Mouse (Mus musculus): ENCODE results near the gene Hdac9. TPM values are rescaled to one million over a fixed set of nuclear protein-coding genes. Genes with fewer than 3 reads are reported as not detected.

The Hdac9 gene
- total RNA-seq, 2 experiments from 2014 or later = 18.7 to 22.5 TPM

GRCm38 (mm10) chr12:34808180-34808579 lies 108.7 kb downstream of the Hdac9 start:
- DNase-seq (ENCODE audit: low spot score in 2 of 2) = no peak

- DNase-seq (ENCODE audit: low spot score in 2 of 2) = no peak
Measured at GRCm38 (mm10) chr12:34806528-34806927, 110.4 kb downstream of the Hdac9 start.

DNA sequence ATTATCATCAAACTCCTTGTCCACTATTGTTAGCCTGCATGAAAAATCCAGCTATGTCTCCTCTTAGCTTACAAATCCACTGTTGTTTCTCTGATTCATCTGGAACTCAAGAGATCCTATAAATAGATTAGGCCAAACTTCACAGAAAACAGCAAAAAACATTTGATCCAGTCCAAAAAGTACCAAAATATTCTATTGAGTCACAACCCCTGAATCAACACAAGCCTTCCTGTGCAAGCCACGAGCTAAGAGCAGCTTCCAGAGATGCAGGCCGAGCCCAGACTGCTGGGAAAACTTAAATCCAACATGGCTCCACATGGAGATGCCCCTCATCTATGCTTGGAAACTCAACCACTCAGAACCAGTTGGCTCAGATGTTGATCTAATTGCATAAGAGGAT lies 113.2 kb downstream of the Hdac9 start:
- DNase-seq (ENCODE audit: low spot score in 2 of 2) = no peak

GRCm38 (mm10) chr12:34802308-34802707 lies 114.6 kb downstream of the Hdac9 start:
- DNase-seq (ENCODE audit: low spot score in 2 of 2) = no peak

DNA sequence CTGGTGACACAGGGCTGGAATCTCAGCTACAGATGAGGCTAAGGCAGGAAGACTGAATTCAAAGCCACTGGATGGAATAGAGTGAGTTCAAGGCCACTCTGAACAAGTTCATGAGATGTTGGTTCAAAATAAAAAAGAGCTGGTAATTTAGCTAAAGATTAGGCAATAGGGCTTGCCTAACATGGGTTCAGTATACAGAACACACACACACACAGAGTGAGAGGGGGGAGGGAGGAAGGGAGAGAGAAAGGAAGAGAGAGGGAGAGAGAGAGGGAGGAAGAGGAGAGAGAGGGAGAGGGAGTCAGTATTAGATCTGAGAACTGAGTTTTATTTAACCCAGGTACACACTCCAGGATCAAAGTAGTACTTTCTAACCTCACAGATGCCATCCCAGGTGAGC lies 115.1 kb downstream of the Hdac9 start:
- DNase-seq (ENCODE audit: low spot score in 2 of 2) = no peak

DNA sequence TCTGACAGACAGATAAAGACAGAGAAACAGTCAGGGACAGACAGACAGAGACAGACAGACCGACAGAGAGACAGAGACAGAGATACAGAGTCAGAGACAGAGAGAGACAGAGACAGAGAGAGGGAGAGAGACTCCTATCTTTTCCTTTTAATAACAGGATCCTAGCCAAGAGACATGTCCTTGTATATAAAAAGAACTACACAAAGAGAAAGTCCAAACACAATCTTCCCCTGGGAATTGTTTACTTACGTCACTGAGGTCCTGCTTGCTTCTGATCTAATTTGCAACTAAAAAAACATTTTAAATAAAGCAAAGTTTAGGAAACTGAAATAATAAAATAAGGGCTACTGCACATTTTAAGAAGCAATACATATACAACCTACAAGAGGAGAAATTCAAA lies 119.5 kb downstream of the Hdac9 start:
- no peak for DNase-seq (ENCODE audit: low spot score in 2 of 2)

DNA sequence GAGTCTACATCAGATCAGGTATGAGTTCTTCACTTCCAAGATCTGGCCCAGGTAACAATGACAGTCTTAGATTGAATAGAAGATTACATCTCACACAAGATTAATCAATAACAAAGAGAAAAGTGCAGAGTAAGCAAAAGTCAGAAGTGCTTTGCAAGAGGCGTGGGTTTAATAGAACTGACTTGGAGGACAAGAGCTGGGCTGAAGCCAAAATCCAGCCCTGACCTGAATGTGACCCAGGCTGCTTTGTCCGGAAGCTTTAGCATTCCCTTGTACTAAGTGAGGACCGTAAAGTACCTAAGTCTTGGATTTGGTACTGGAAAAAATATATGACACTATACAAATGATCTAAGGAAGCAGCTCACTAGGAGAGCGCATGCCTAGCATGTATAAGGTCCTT lies 121.4 kb downstream of the Hdac9 start:
- DNase-seq (ENCODE audit: low spot score in 2 of 2) = no peak

DNA sequence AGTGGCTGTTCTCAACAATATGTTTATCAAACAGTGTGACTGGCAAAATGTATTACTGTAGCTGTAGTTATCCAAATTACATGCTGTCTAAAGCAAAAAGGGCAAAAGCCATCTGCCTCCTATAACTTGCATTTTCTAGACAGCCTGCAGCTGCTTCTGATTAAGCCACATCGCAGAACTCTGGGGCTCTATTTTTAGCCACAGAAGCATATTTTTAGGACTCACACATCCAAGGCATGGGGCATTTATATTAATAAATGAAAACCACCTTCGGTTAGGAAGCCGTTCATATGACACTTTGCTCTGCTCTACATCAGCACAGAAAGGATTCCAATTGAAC lies 124.8 kb downstream of the Hdac9 start:
- DNase-seq (ENCODE audit: low spot score in 2 of 2) = no peak

GRCm38 (mm10) chr12:34791213-34792112 lies 125.4 kb downstream of the Hdac9 start:
- DNase-seq (ENCODE audit: low spot score in 2 of 2) = no peak

DNA sequence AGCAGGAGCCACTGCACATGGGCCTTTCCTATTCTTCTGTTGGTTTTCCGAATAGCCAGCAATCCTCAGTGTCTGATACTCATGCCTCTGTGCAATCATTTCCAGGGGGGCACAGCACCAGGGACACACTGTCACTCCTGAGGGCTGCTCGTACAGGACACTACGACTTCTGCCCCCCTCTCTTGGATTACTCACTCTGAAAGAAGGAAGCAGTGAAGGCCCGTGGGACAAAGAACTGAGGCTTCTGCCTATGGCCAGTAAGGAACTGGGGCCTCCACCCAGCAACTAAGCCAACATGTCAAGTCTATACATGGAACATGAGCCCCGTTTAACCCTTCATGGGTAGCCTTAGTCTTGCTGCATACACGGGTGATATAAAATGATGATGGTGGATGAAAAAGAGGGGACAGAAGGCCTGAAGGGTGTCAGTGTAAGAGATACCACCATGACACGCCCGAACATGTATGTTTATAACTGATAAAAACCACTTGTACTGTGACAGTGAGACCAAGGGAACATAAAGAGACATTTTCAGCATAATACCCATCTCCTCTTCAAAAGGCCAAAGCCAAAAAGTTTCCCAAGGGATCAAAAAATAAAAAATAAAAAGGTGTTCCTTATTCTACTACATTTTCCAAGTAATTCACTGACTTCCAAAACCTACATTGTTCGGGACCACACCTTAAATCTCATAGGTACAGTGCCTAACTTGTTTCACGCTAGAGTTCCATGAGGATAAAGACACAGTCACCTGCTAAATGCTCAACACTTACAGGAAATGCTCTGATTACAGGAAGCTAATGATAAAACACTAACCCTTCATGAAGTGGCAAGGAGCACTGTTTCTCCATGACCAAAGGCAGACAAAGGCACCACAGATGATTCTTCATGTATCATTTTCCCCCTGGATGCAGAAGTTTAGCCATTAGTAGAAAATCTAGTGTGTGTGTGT lies 127.6 kb downstream of the Hdac9 start:
- no peak for DNase-seq (ENCODE audit: low spot score in 2 of 2)

DNA sequence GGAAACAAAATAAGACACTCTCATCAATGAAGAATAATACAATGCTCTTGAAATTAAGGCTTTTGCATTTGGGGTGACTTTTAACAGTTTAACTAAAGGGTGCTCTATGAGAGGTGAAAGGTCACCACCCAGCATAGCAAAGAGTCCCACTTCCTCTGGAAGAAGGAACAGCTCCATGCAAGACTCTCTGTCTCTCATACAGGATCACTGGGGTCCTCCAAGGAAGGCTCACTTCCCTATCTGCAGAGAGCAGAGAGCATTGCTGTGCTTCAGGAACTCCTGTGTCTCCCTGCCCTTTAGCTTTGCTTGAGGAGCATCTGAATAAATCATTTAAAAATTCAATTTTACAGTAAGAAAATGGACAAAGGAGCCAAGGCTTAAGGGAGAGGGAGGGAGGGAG lies 129.5 kb downstream of the Hdac9 start:
- no peak for DNase-seq (ENCODE audit: low spot score in 2 of 2)

DNA sequence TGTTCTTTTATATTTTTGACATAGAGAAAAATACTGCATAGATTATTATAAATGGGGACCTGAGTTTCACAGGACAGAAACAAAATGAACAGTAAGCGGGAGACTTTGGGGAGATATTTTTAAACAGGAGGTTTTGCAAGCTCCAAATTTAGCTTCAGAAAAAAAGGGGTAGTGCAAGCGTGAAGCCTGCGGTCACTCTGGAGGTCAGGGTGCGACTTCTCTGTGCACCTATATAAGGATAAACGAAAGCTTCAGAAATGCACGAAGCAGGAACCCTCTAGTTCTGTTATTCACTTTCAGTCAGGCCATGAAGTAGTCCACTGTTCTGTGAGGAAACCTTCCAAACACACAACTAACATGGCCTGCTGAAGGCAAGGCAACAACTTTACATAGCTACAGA lies 133.3 kb downstream of the Hdac9 start:
- no peak for DNase-seq (ENCODE audit: low spot score in 2 of 2)

- no peak for DNase-seq (ENCODE audit: low spot score in 2 of 2)
Measured at GRCm38 (mm10) chr12:34779368-34779957, 137.4 kb downstream of the Hdac9 start.

- DNase-seq (ENCODE audit: low spot score in 2 of 2) = no peak
Measured at GRCm38 (mm10) chr12:34776170-34776569, 140.7 kb downstream of the Hdac9 start.

- no peak for DNase-seq (ENCODE audit: low spot score in 2 of 2)
Measured at GRCm38 (mm10) chr12:34774071-34774470, 142.8 kb downstream of the Hdac9 start.

DNA sequence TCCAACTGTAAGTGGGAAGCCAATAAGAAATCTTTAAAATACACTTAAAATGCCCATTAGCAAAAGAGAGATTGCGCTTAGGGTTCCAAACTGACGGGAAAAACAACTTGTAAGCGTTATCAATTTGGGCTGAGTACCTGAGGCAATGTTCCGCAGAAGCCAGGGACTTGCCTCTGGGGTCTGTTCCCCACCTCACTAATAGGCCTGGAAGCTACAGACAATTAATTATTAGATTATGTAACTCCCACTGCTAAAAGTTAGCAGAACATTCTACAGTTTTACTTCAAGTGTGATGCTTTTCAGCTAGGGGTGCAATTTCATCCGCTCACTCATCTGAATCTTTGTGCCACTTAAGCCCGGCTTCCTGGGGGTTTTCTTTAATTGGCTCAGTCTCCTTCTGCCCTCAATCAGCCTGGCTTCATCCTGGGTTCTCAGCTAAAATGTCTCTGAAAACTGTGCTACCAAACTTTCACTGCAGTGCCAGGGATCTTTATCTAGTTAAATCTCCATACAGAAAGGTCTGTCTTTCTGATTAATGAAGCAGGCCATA lies 149.6 kb downstream of the Hdac9 start:
- no peak for DNase-seq (ENCODE audit: low spot score in 2 of 2)

DNA sequence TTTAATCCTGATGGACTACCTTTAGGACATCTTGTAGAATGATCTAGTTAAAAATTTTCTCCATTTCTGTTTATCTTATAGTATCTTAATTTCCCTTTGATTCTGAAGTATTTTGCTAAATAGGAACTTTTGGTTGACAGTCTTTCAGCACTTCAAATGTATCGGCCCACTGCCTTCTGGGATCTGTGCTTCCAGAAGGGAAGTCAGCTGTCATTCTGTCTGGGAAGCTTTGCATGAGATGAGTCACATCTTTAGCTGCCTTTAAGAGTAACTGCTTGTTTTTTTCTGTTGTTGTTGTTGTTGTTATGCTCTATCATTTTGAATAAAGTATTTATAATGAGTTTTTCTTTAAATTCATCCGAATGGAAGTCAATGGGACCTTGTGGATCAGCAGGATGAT lies 169.6 kb downstream of the Hdac9 start:
- DNase-seq (ENCODE audit: low spot score in 2 of 2) = no peak

GRCm38 (mm10) chr12:34725204-34725603 lies 191.7 kb downstream of the Hdac9 start:
- DNase-seq (ENCODE audit: low spot score in 2 of 2) = no peak

DNA sequence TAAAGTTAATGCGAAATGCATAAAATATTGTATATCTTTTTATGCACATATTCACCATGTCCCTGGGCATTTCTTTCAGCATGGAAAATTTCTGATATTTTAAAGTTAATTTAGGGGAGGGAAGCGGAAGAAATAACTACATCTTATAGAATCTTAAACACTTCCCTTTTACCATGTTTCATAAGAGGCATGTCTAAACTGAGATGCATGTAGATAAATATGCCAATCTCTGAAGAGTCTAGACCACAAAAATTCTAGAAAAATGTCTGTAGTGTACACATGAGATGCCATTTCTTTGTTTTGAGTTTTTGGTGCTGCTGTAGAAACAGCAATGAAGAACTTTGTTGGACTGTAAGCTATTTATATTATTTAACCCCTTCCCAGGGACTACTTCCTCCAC lies 192.6 kb downstream of the Hdac9 start:
- DNase-seq (ENCODE audit: low spot score in 2 of 2) = no peak

GRCm38 (mm10) chr12:34722831-34723490 lies 193.9 kb downstream of the Hdac9 start:
- no peak for DNase-seq (ENCODE audit: low spot score in 2 of 2)

DNA sequence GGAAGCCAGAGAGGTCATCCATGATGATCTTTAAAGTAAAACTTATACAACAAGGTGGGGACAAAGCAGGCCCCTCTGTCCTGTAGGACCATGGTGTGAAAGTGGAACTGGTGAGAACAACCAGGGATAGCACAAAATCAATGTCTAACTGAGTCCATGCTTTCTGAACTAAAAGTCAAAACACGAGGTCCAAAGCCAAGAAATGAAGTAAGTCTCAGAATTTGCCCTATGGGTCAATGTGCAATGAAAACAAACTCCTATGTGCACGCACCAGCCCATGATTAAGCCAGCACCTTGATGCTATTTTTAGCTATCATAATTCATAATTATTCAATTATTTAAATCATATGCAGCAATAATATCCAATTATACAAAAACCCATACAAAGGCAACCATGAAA lies 196.0 kb downstream of the Hdac9 start:
- DNase-seq (ENCODE audit: low spot score in 2 of 2) = no peak

Measured in gastrocnemius, postnatal 4 days (tissue).